ENCODE assay signal across 15 mouse cellular contexts in the genomic region with DNA sequence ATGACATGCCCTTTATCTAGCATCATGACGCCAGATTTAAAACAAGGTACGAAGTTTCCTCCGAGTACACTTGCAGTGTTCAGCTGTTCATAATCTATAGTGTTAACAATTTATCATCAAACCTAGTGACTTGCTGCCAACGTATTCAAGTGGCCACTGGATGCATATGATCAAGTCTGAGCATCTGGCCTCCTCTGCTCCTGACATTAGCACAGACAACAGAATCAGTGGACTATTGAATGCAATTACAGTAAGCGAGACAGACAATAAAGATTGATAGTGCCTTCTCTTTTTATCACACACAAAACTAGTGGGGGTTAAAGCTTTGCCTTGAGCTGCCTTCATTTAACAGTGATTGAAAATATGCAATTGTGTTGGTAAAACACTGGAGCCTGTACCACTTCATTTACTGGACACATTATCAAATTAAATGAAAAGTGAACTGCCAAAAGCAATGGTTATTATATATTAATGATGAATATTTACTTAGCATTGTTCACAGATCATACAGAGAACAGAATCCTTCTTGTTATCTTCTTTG.
"Had no signal": no experiment of that assay in that cellular context is flagged by ENCODE, and none has a peak within 500 bp of the region (broad histone marks: within the 10 kb centered on the region; RNA-seq: fewer than 3 reads in every experiment).

No protein-coding gene starts in this region.

- H3K36me3 ChIP-seq: kidney, embryonic 15.5 days; liver, embryonic 13.5 days had no signal

- H3K4me3 ChIP-seq: kidney, embryonic 15.5 days; left cerebral cortex, adult 2 months; liver, embryonic 13.5 days had no signal

- H3K4me1 ChIP-seq: kidney, embryonic 15.5 days; liver, embryonic 13.5 days had no signal

- H3K27me3 ChIP-seq: kidney, embryonic 15.5 days; liver, embryonic 13.5 days had no signal

- H3K9me3 ChIP-seq: kidney, embryonic 15.5 days; liver, embryonic 13.5 days had no signal

- H3K27ac ChIP-seq: kidney, embryonic 15.5 days; left cerebral cortex, adult 2 months; liver, embryonic 13.5 days had no signal

- H3K9ac ChIP-seq: kidney, embryonic 15.5 days; liver, embryonic 13.5 days had no signal

- H3K4me2 ChIP-seq: kidney, embryonic 15.5 days; liver, embryonic 13.5 days had no signal

- DNase-seq: kidney, adult 11 months; kidney, adult 8-10 months; kidney, postnatal 10 days; kidney, postnatal 36 days; layer of hippocampus, postnatal 36 days; liver, embryonic 13.5 days; lung, adult 2 months; lung, postnatal 14 days; lung, postnatal 4 days; midbrain, embryonic 14.5 days; retina, postnatal 1 day; thymus, adult 18-20 months; thymus, postnatal 36 days had no signal
